Mouse (Mus musculus) fibroblast of lung, adult 2 months (primary cell): ENCODE results near the gene Abhd12b.

Source experiments
- DNase-seq: peaks from one replicate; pipeline ENCODE4 v3.0.0-alpha.2; 2011; ENCODE audit warnings: low read depth

The Abhd12b gene

DNA sequence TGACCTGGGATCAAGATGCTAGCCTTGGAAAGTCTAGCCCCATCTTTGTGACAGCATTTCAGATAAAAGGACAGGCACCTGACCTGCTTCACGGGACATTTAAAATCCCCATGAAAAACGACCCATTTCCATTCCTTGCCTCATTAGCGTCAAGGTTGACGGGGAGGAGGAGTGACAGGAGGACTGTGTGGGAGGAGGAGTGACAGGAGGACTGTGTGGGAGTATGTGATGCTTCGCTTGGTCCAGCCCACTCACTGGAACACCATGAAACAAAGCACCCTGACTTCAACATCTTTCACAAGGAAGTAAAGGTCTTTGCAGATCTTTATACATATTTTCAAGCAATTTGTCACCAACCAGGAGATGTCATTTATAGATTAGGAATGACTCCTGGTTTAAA, 54.3 kb downstream of the Abhd12b start:
- DNase-seq, result no peak

DNA sequence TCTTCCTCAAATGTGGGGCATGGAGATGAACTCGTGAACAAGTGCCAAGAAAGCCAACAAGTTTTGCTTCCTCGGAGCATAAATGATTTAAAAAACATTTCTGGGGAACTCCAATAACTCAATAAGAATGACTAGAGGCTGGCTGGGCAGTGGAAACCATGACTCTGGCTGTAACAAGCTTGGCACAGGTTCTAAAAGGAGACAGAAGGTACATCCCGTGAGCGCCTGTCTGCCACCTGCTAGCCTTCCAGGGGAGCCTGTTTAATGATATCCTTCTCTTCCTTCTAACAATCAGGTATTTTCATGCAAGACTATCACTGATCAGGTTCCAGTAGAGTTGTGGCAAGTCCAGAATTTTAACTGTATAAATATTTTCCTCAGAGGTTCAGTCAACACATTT, 58.6 kb downstream of the Abhd12b start:
- DNase-seq, result no peak

DNA sequence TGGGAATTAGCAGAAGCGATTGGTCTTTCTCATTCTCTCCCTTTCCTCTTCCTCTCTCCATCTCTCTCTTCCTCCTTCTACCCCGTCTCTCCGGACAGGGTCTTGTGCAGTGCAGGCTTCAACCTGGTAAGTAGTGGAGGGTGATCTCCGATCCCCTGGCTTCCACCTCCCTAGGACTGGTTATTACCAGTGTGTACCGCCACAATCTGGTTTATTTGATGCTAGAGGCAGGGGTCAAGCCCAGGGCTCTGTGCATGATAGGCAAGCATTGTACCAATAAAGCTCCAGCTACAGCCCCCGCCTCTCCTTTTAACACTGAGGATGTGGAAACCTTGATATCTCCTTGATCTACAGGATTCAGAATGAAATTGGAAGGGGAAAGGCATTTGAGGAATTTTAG, 59.7 kb downstream of the Abhd12b start:
- DNase-seq, result no peak

DNA sequence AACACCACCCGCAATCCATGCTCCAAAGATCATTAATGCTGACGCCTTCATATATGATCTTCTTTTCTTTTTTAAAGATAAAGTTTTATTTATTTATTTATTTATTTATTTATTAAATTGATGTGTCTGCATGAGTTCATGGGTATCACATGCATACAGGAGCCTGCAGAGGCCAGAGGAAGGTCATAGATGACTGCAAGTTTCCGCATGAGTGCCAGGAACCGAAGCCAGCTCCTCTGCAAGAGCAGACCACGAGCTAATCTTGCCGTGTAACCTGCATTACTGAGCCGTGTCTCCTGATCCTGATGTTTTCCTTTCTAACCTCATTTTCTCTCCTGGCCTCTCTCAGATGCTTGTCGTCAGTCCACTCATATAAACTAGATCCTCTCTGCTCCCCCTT, 60.3 kb downstream of the Abhd12b start:
- DNase-seq, result no peak

DNA sequence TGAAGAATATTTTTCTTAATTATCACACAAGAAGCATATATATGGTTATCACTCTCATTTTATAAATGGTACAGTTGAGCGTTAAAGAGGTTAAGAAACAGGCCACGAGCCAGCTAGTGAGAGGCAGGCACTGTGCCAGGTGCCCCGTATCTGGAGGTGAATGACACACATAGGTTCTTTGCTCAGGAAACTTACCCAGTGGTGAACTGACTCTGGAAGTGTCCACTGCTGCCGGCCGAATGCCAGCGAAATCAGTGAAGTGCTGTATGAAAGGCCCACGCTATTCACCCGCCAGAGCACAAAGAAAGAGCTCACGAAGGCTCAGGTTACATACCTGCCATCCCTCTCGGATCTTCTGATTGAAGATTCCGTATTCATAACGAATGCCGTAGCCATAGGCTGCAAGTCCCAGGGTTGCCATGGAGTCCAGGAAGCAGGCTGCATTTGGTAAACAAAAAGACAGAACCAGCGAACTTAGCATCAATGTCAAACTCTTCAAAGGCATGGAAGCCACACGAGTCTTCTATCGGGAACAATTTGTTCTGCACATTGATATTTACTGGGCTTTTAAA, 62.4 kb downstream of the Abhd12b start:
- no peak for DNase-seq

DNA sequence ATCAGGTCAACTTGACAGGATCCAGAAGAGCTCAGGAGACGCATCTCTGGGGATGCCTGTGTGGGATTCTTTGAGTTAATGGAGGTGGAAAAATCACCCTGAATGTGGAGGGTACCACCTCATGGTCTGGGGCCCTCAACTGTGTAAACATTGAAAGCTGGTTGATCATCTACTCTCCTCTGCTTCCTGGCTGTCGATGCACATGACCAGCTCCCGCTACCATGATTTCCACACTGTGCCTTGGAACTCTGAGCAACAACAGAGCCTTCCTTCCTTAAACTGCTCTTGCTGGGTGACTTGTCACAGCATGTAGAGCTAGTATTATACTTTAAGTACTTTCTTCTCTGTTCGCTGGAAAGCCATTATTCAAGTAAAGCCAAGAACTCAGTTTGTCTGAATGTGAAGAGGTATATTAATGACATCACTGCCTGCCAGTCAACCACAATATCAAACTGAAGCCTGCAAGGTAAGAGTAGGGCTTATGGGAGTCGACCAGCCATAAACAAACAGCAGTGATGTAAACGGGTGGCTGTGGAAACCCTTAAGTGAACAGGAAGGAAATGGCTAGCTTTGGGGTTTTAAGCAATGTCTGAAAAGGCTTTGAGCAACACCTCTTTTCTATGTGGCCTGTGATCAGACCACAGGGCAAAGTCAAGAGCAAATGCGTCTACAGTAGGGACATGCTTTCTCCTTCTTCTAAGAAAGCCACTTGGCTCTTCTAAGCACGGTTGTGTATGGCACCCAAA, 65.0 kb downstream of the Abhd12b start:
- DNase-seq, result no peak

DNA sequence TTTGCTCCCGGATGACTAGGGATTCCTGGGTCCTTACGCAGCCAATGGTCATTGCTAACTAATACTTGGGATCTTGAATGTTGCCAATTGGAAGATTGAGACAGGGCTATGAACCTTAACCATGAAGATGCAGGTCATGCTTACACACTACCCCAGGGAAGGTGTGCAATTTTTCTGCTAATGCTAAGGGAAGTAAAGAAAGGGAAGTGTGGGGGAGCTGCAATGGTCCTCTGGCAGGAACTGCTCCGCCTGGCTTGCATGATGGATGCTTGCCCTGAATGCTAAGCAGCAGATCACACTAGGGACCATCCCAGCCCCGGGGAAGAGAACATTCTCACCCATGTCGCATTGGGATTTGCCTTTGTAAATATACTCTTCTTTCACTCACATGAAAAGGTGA, 67.5 kb downstream of the Abhd12b start:
- DNase-seq, result no peak

DNA sequence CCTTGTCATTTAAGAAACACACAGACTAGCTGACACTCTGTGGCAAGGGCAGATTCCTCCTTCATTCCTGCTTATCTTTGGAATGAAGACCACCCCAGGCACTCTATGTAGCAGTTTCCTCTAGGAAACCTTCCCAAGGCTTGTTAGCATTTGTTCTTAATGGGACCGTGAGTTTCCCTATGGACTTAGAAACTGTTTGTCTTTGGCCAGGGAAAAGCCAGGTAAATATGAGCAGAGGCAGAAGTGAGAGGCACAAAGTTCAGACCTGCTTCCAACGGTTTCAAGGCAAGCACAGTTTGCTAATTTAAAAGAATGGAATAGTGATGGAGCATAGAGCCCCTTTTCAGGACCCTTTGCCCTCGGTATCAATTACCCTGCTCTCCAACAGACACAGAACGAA, 69.4 kb downstream of the Abhd12b start:
- DNase-seq, result no peak

GRCm38 (mm10) chr12:70226655-70227054, 72.7 kb downstream of the Abhd12b start:
- no peak for DNase-seq

DNA sequence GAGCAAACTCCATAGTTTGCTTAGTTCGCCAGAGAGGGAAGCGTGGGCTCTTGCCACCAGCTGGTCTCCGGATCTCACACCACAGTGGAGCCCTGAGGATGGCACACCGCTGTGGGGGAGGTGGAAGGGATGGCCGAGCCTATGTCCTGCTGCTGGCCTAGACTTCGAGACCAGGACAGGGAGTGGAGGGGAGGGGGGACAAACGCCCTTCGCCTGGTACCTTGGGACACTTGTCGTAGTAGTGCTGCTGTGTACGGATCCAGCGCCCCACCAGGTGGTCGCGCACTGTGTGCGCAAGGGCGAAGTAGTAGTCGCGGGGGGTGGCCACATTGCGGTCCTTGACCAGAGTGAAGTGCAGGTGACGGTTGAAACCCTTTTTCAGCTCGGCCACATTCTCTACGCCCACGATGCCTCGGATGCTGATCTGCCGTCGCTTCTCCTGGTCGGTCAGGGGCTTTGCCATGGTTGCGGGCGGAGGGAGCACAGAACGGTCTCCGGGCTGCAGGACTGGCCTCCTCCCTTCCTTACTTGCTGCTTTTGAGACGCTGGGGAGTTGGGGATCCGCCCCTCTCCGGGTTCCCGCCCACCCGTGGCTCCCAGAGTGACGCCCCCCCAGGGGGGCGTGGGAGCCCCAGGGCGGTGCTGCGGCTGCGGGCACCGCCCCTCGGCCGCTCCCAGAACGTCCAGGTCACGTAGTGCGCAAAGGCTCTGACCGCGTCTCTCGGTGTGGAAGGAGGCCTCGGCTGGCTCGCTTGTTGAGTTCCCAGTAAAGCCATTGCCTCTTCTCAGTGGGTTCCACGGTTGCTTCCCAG, 73.4 kb downstream of the Abhd12b start:
- peak; percentile 36 for DNase-seq

DNA sequence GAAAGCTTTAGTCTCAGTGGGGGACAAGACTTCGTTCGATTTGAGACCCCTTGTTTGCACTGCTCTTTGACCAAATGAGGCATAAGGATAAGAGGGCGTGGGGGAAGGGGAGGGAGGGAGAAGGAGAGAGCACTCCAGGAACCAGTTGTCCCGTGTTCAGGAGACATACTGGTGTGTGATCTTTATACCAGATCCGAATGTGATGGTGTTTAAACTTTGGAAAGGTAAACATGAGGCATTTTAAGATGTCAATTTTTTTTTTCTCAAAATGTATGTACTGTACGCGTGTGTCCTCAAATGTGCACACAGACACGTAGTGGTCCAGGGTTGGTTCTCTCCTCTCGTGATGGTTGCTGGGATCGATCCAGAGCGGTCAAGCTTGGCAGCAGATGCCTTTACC, 74.2 kb downstream of the Abhd12b start:
- DNase-seq, result no peak

DNA sequence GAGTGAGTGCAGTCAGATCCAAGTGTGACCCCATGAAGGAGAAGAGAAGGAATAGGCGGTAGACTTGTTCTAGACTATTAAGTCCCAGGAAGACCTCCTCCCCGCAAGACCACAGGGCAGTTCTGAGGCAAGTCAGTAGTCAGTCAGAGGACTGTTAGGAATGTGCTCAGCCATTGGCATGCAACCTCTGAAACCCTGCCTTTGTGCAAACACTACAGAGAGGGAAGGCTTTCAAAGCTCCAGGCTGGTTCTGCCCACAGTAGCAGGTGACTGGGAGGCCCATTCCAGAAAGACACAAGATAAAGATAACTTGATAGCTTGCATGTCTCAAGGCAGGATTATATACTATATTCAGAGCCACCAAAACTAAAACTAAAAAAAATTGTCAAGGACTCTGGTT, 77.4 kb downstream of the Abhd12b start, which contains the start of gene Pygl:
Gene Pygl (minus strand): TSS at position 195 of the 400 bp plus-strand sequence.
- no peak for DNase-seq

DNA sequence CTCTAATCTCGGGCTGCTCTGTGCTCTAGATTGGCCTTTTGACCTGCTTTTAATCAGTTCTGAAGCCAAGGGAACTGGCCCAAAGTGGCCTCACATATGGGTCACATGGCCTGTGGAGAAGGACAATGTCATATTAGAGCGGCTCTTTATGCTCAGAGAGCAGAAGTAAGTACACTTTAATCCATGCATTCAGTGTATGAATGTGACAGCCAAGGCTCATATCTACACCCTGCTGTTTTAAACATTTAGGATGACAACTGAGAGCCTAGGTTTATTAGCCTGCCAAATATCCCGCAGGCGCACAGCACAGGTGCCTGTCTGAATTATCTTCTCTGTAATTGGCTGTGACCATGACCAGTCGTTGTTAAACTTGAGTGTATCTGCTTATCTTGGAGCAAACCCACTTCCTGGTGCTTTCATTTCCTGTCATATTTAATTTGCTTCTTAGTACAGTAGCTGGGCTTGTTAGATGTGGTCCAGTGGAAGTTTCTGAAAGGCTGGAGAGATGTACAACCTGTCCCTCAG, 78.1 kb downstream of the Abhd12b start:
- DNase-seq, result no peak
